Mouse (Mus musculus) limb, embryonic 14.5 days (tissue): ENCODE data around the gene Gse1. TPM values are rescaled to one million over a fixed set of nuclear protein-coding genes. Genes with fewer than 3 reads are reported as not detected.

Source experiments
- ATAC-seq: fragments of 200-750 bp; cut with Nextera tagmentation; 2 replicates; pipeline ENCODE4 v1.8.0; 2017; ENCODE audit warnings: low read depth, moderate number of reproducible peaks, moderate TSS enrichment; ENCODE audit not compliant: low FRiP score
- DNase-seq: peaks from one replicate; pipeline ENCODE4 v3.0.0-alpha.2; 2015; ENCODE audit warnings: low spot score
- H3K27ac ChIP-seq: fragments of 300-500 bp; sonication (generic); replicated peaks from 2 replicates; pipeline ENCODE4 v1.5.1; 2014; ENCODE audit warnings: low read depth, mild to moderate bottlenecking, low read length, moderate library complexity, mixed read lengths
- H3K27me3 ChIP-seq: fragments of 300-500 bp; sonication (generic); 2 replicates; pipeline ENCODE4 v1.6.1; 2014; ENCODE audit warnings: low read length, mixed read lengths; ENCODE audit not compliant: control insufficient read depth, insufficient read depth
- H3K36me3 ChIP-seq: fragments of 300-500 bp; sonication (generic); 2 replicates; pipeline ENCODE4 v1.6.1; 2014; ENCODE audit warnings: mild to moderate bottlenecking, low read length, moderate library complexity, mixed read lengths; ENCODE audit not compliant: control insufficient read depth, insufficient read depth
- H3K4me1 ChIP-seq: fragments of 300-500 bp; sonication (generic); 2 replicates; pipeline ENCODE4 v1.6.1; 2014; ENCODE audit warnings: antibody characterized with exemption, low read length, mixed read lengths; ENCODE audit not compliant: control insufficient read depth, insufficient read depth
- H3K4me2 ChIP-seq: fragments of 300-500 bp; sonication (generic); replicated peaks from 2 replicates; pipeline ENCODE4 v1.6.1; 2014; ENCODE audit warnings: low read depth, mild to moderate bottlenecking, low read length, moderate library complexity; ENCODE audit not compliant: severe bottlenecking
- H3K4me3 ChIP-seq: fragments of 300-500 bp; sonication (generic); replicated peaks from 2 replicates; pipeline ENCODE4 v1.5.1; 2014; ENCODE audit warnings: low read length
- H3K9ac ChIP-seq: fragments of 300-500 bp; sonication (generic); 2 replicates; pipeline ENCODE4 v1.6.1; 2014; ENCODE audit warnings: mild to moderate bottlenecking, low read depth, low read length, moderate library complexity; ENCODE audit not compliant: severe bottlenecking
- H3K9me3 ChIP-seq: fragments of 300-500 bp; sonication (generic); 2 replicates; pipeline ENCODE4 v1.6.1; 2016; ENCODE audit warnings: low read length; ENCODE audit not compliant: control insufficient read depth
- POLR2A ChIP-seq: fragments of 200-500 bp; IDR thresholded peaks from 2 replicates; pipeline ENCODE4 v1.8.0; 2012; ENCODE audit warnings: inconsistent platforms, mild to moderate bottlenecking, moderate library complexity, borderline replicate concordance; ENCODE audit not compliant: insufficient read depth, insufficient read length; ENCODE audit errors: extremely low read depth
- WGBS: fragments of 180-500 bp; shearing (Covaris S2); extraction: QIAGEN DNeasy Blood & Tissue Kit; methylation state at CpG from one replicate; pipeline ENCODE4 v1.1.7; 2014; 5-methylcytosine and 5-hydroxymethylcytosine counted together
- polyA plus RNA-seq, 2 experiments: library from polyadenylated mRNA; depleted of rRNA in 1 of 2; stranded (reverse) in 1 of 2; unstranded in 1 of 2; fragments of >200 nt; fragmentation: Nextera tagmentation in 1 of 2; extraction: Ambion mirVana in 1 of 2; gene quantifications; 2 replicates each; pipeline versions ENCODE4 v1.2.1 to v1.2.3; 2012 to 2014

The Gse1 gene
- polyA plus RNA-seq, 2 experiments: 10.3 to 32.6 TPM

DNA sequence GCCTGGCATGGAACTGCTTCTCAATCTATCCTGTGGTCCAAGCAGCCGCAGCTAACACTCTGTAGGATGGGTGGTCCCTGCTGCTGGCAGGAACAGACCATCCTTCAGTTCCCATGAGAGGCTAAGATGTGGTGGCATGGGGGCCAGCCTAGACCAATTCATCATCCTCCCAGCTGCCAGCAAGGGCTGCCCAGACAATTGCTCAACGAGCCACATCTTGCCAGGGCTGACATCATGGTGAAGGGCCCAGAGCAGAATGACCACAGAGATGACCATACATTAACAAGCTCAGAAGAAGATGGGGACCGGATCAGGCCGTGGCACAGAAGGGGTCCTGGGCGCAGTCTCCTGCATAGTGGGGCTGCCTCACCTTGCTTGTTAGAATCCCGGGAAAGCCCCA lies 382.6 kb downstream of the Gse1 start:
- Histone ChIP-seq H3K27me3 (no peaks in the 10 kb centered on the region), H3K9ac (no peak overlapping the region), H3K27ac (no peak overlapping the region), H3K9me3 (no peaks in the 10 kb centered on the region), H3K4me2 (no peak overlapping the region), H3K4me3 (no peak overlapping the region), H3K4me1 (no peaks in the 10 kb centered on the region), H3K36me3 (no peaks in the 10 kb centered on the region)
- DNase-seq (no peak), ATAC-seq (no peak)
- whole genome bisulfite sequencing: 78% methylated on average over 6 of the region's 6 CpGs
- TF ChIP-seq POLR2A: no peak

DNA sequence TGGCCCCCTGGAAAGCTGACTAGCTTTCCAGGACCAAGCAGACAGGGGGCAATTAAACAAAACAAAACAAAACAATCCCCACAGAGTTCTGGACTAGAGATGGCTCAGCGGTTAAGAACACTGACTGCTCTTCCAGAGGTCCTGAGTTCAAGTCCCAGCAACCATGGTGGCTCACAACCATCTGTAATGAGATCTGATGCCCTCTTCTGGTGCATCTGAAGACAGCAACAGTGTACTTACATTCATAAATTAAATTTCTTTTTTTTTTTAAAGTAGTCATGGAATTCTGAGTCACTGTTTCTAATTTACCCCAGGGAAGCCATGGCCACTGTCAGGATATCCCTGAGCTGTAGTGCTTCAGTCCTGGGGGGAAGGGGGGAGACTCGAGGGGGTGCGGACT lies 386.2 kb downstream of the Gse1 start:
- Histone ChIP-seq H3K27ac (no peak overlapping the region), H3K4me2 (no peak overlapping the region), H3K9me3 (no peaks in the 10 kb centered on the region), H3K4me3 (no peak overlapping the region), H3K4me1 (no peaks in the 10 kb centered on the region), H3K27me3 (no peaks in the 10 kb centered on the region), H3K9ac (no peak overlapping the region), H3K36me3 (no peaks in the 10 kb centered on the region)
- ATAC-seq: no peak
- WGBS: 88% methylated on average over 3 of the region's 3 CpGs
- TF ChIP-seq POLR2A: no peak
- DNase-seq: no peak

DNA sequence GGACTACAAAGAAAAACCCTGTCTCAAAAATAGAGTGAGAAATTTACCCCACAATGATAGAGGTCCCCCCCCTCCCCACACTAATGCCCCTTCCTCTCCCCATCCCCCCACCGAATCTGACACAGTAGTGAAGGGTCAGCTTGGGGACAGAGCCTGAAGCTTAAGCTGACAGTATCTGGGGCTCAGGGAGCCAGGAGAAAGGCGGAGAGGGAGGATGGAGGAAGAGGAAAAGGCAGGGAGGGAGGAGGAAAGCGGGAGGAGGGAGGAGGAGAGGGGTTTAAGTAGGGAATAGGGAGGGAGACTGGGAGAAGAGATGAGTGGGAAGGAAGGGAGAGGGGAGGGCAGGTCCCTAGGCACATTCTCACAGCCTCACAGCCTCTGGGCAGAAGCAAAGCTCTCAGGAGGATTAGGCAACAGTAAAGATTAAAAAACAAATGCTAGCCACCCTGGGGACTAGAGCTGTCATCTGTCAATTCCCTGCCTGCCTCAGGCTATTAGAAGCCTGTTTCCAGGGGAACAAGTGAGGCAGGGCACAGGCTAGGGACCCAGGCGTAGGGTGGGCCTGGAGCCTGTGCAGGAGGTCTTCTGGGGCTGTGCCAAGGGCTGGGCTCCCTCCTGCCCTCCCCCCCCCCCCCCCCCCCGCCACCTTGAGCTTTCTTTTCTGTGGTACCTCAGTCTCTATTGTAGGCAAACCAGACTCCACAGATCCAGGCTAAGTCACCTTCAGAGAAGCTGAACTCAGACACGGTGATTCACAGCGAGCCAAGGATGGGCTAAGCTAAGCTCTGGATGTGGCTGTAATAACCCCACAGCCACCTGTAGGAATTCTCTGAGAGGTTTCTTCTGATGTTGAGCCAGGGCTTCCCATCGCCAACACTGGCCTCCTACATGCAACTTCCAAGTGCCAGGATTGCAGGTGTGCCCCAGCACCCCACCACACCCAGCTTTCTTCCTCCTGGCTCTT lies 388.7 kb downstream of the Gse1 start:
- no peak for TF ChIP-seq POLR2A
- WGBS: 35% methylated on average over 7 of the region's 8 CpGs
- H3K27me3 ChIP-seq: no peaks in the 10 kb centered on the region
- H3K4me3 ChIP-seq: no peak overlapping the region
- H3K9me3 ChIP-seq: no peaks in the 10 kb centered on the region
- no peak overlapping the region for H3K27ac ChIP-seq
- DNase-seq (no peak), ATAC-seq (no peak)
- no peaks in the 10 kb centered on the region for H3K4me1 ChIP-seq
- no peak overlapping the region for H3K4me2 ChIP-seq
- H3K9ac ChIP-seq: no peak overlapping the region
- H3K36me3 ChIP-seq: no peaks in the 10 kb centered on the region

DNA sequence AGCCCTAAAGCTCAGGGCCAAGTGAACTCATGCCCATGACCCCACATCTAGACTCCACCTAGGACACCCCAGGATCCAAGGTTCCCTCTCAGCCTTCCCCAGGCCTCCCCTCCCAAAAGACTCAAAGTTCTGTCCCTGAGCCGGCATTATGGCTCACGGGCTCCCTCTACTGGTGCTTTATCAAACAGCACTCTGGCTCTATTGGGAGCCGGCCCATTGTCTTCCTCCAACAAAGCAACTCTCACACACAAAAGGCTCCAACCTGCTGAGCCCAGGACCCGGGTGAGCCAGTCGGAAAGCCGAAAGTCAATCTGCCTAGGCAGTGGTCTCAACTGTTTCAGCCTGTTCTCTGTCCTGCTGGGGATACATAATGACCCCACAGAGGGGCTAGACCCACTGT lies 389.9 kb downstream of the Gse1 start:
- Histone ChIP-seq H3K36me3 (no peaks in the 10 kb centered on the region), H3K4me1 (no peaks in the 10 kb centered on the region), H3K4me3 (no peak overlapping the region), H3K9me3 (no peaks in the 10 kb centered on the region), H3K27ac (no peak overlapping the region), H3K27me3 (no peaks in the 10 kb centered on the region), H3K4me2 (no peak overlapping the region; the same call in 1 of the 2 replicates), H3K9ac (no peak overlapping the region; the same call in 1 of the 2 replicates)
- peak; percentile 73 for DNase-seq
- 2% methylated on average over 6 of the region's 6 CpGs for WGBS
- ATAC-seq: peak; percentile 60; the same call in 1 of the 2 replicates
- no peak for TF ChIP-seq POLR2A

DNA sequence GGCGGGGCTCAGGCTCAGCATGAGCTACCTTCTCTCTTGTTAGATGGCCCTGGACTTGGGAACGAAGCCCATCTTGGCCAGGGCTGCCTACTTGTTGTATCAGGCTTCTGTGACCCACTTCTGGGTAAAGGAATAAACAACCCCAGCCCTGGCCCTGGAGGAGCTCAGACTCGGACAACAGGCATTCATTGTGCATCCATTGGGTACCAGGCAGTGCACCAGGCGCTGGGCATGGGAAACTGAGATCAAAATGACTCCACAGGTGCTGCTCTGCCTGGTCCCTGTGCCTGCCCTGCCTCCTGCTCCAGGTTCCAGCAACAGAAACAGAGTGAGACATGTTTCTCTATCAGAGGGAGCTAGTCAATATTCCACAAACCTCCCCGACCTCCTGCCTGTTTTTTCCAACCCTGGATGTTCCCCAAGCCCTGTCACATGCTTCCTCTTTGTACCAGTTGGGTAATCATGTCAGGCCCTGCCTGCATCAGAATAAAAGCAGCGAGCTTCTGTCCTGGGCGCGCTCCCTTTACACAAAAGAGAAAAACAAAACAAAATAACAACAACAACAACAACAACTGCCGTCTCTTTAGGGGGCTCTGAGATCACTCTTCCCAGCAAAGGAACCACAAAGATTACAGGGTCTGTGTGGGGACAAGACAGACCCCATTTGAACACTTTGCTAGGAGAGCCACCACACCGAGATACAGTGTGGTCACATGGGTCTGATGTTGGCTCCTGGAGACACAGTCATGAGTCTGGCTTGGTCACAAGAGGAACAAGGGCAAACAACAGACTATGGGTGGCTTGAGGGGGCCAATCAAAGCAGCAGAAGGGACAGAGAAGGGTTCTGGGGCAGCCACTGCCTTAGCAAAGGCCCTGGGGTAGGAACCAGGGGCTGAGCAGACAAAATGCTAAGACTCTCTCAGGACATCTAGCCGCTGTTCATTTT lies 391.3 kb downstream of the Gse1 start:
- H3K27ac ChIP-seq: no peak overlapping the region
- WGBS: 72% methylated on average over 11 of the region's 11 CpGs

More for the DNA sequence above, 391.3 kb downstream of the Gse1 start:
- Histone ChIP-seq H3K27me3 (no peaks in the 10 kb centered on the region), H3K4me2 (no peak overlapping the region), H3K36me3 (no peaks in the 10 kb centered on the region), H3K9ac (no peak overlapping the region), H3K4me1 (no peaks in the 10 kb centered on the region), H3K9me3 (no peaks in the 10 kb centered on the region), H3K4me3 (no peak overlapping the region)
- ATAC-seq (no peak), DNase-seq (no peak)
- TF ChIP-seq POLR2A: no peak
